Mouse (Mus musculus) stomach, embryonic 16.5 days (tissue): ENCODE results near the gene 4933416C03Rik. TPM values are rescaled to one million over a fixed set of nuclear protein-coding genes. Genes with fewer than 3 reads are reported as not detected.

Source experiments
- ATAC-seq: fragments of 200-750 bp; cut with Nextera tagmentation; 2 replicates; pipeline ENCODE4 v1.8.0; 2017; ENCODE audit warnings: moderate number of reproducible peaks, moderate TSS enrichment; ENCODE audit not compliant: insufficient read depth, low FRiP score
- H3K27ac ChIP-seq: fragments of 300-500 bp; sonication (generic); 2 replicates; pipeline ENCODE4 v1.5.1; 2014; ENCODE audit warnings: low read length
- H3K27me3 ChIP-seq: fragments of 300-500 bp; sonication (generic); 2 replicates; pipeline ENCODE4 v1.6.1; 2014; ENCODE audit warnings: low read length, control low read depth, mixed read lengths; ENCODE audit not compliant: control insufficient read depth, insufficient read depth
- H3K36me3 ChIP-seq: fragments of 300-500 bp; sonication (generic); 2 replicates; pipeline ENCODE4 v1.6.1; 2014; ENCODE audit warnings: low read length; ENCODE audit not compliant: control insufficient read depth, insufficient read depth
- H3K4me1 ChIP-seq: fragments of 300-500 bp; sonication (generic); 2 replicates; pipeline ENCODE4 v1.6.1; 2014; ENCODE audit warnings: low read length, control low read depth, mixed read lengths; ENCODE audit not compliant: control insufficient read depth, insufficient read depth
- H3K4me2 ChIP-seq: fragments of 300-500 bp; sonication (generic); 2 replicates; pipeline ENCODE4 v1.6.1; 2014; ENCODE audit warnings: low read depth, low read length, mixed read lengths
- H3K4me3 ChIP-seq: fragments of 300-500 bp; sonication (generic); replicated peaks from 2 replicates; pipeline ENCODE4 v1.5.1; 2014; ENCODE audit warnings: mild to moderate bottlenecking, low read length
- H3K9ac ChIP-seq: fragments of 300-500 bp; sonication (generic); 2 replicates; pipeline ENCODE4 v1.6.1; 2014; ENCODE audit warnings: low read length
- H3K9me3 ChIP-seq: fragments of 300-500 bp; sonication (generic); replicated peaks from 2 replicates; pipeline ENCODE4 v1.6.1; 2016; ENCODE audit warnings: low read length, control low read depth; ENCODE audit not compliant: control insufficient read depth
- WGBS: fragments of 180-500 bp; shearing (Covaris S2); extraction: QIAGEN DNeasy Blood & Tissue Kit; methylation state at CpG from one replicate; pipeline ENCODE4 v1.1.7; 2014; 5-methylcytosine and 5-hydroxymethylcytosine counted together
- polyA plus RNA-seq: library from polyadenylated mRNA; unstranded; fragments of >200 nt; fragmentation: Nextera tagmentation; extraction: Ambion mirVana; gene quantifications from 2 replicates; pipeline ENCODE4 v1.2.1, GENCODE M21; 2015

4933416C03Rik gene
- not detected in 2 replicates for polyA plus RNA-seq

DNA sequence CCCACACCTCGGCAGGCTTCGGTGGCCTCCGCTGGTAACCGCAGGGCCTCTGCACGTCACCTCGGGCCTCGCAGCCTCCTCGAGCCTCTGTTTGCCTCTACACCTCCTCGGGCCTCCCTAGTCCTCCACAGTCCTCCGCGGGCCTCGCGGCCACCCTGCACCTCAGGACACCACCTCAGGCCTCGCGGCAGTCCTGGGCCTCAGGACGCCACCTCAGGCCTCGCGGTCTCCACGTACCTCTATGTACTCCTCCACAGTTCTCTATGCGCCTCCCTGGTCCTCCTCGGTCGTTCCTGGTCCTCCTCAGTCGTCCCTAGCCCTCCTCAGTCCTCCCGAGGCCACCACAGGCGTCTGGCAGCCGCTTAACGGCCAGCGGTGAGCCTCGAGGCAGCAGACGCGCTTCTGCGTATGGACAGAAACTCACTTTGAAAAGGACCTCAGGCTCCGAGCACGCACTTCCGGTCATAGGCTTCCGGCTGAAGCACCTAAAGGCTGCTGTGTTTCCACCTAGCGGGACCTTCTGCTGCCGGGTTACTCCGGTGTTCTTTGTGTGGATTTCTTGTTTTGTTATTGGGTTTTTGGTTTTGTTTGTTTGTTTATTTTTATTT lies at the start of gene 4933416C03Rik:
Gene 4933416C03Rik (minus strand): TSS at position 51 of the 608 bp plus-strand sequence.
- Histone ChIP-seq H3K9ac (no peak within 1 kb of the TSS), H3K4me1 (no peaks in the 10 kb centered on the region), H3K27me3 (no peaks in the 10 kb centered on the region), H3K4me3 (no peak within 1 kb of the TSS), H3K36me3 (no peaks in the 10 kb centered on the region), H3K4me2 (no peak within 1 kb of the TSS), H3K27ac (no peak within 1 kb of the TSS), H3K9me3 (peaks cover 8% of the 10 kb centered on the region)
- 93% methylated on average over 39 of the region's 39 CpGs for WGBS
- no peak for ATAC-seq

DNA sequence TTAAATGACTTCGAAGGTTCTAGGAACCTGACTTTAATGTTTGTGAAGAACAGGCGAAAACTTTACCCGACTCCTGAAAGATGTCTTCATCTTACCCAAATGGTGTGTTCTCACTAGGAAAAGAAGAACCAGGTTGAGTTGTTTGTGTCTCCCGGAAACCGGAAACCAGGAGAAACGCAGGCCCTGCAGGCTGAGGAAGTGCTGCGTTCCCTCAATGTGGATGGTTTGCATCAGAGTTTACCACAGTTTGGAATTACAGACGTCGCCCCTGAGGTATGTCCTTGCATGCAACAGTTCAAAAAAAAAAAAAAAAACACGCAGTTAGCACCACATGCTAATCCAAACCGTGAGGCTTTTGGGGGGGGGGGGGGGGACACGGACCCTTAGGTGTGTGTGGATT lies 48.6 kb upstream of the 4933416C03Rik start:
- Histone ChIP-seq H3K4me1 (no peaks in the 10 kb centered on the region), H3K36me3 (no peaks in the 10 kb centered on the region), H3K9ac (no peak overlapping the region), H3K27ac (no peak overlapping the region), H3K4me2 (no peak overlapping the region), H3K9me3 (no peaks in the 10 kb centered on the region), H3K4me3 (no peak overlapping the region), H3K27me3 (no peaks in the 10 kb centered on the region)
- ATAC-seq, result no peak
- whole genome bisulfite sequencing, result 74% methylated on average over 10 of the region's 12 CpGs

- Histone ChIP-seq H3K9me3 (no peaks in the 10 kb centered on the region; the same call in 1 of the 2 replicates), H3K27me3 (no peaks in the 10 kb centered on the region), H3K36me3 (no peaks in the 10 kb centered on the region), H3K9ac (no peak overlapping the region), H3K4me2 (no peak overlapping the region), H3K27ac (no peak overlapping the region), H3K4me1 (no peaks in the 10 kb centered on the region), H3K4me3 (no peak overlapping the region)
- no peak for ATAC-seq
- 68% methylated on average over 1 of the region's 1 CpGs for WGBS
Measured at GRCm38 (mm10) chr10:116156699-116157098, 43.0 kb upstream of the 4933416C03Rik start.

DNA sequence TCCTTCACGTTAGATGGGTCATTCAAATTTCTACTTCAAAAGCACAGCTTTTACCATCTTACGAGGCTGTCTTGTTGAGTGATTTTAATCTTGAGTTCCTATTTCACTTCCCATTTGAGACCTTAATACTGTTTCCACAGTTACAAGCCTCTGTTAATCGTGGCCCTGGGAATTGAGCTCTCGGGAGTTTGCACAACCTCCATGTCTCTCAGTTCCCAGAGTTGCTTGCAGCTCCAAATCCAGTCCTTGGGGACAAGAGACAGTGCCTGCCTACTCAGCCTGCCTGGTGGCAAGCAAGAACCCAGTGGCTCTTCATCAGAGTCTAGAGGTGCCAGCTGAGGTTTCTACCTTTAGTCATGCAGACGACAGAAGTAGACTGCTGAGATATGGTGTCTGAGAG lies 41.0 kb upstream of the 4933416C03Rik start:
- Histone ChIP-seq H3K4me1 (no peaks in the 10 kb centered on the region), H3K4me3 (no peak overlapping the region), H3K27ac (no peak overlapping the region), H3K4me2 (no peak overlapping the region), H3K27me3 (no peaks in the 10 kb centered on the region), H3K9ac (no peak overlapping the region), H3K9me3 (no peaks in the 10 kb centered on the region; the same call in 1 of the 2 replicates), H3K36me3 (no peaks in the 10 kb centered on the region)
- no peak for ATAC-seq
- 84% methylated on average over 5 of the region's 5 CpGs for WGBS

GRCm38 (mm10) chr10:116146091-116146490 lies 32.4 kb upstream of the 4933416C03Rik start:
- Histone ChIP-seq H3K27me3 (no peaks in the 10 kb centered on the region; the same call in 1 of the 2 replicates), H3K4me1 (no peaks in the 10 kb centered on the region), H3K9me3 (no peaks in the 10 kb centered on the region), H3K27ac (no peak overlapping the region), H3K9ac (no peak overlapping the region), H3K4me2 (no peak overlapping the region), H3K4me3 (no peak overlapping the region), H3K36me3 (no peaks in the 10 kb centered on the region)
- ATAC-seq, result no peak
- 77% methylated on average over 9 of the region's 9 CpGs for WGBS

DNA sequence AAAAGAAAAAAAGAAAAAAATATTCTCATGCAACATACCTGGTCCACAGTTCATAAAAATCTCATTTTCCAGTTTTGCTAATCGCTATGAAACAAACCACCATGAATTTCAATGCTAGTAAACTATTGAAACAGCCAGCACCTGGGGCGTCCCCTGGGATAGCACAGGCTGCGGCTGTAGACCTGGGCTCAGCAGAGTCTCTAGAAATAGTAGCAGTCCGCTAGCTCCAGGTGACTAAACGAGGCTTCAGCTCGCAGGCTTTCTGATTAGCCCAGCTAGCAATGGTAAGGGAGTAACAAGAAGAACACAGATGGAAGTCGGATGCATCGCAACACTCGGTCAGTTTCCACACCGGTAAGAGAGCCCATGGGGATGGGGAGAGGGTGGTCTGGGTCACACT lies 30.0 kb upstream of the 4933416C03Rik start:
- WGBS, result 90% methylated on average over 10 of the region's 10 CpGs
- Histone ChIP-seq H3K9ac (no peak overlapping the region), H3K4me1 (no peaks in the 10 kb centered on the region), H3K36me3 (no peaks in the 10 kb centered on the region), H3K4me2 (no peak overlapping the region), H3K27ac (no peak overlapping the region), H3K27me3 (no peaks in the 10 kb centered on the region), H3K4me3 (no peak overlapping the region), H3K9me3 (no peaks in the 10 kb centered on the region)
- ATAC-seq, result no peak

DNA sequence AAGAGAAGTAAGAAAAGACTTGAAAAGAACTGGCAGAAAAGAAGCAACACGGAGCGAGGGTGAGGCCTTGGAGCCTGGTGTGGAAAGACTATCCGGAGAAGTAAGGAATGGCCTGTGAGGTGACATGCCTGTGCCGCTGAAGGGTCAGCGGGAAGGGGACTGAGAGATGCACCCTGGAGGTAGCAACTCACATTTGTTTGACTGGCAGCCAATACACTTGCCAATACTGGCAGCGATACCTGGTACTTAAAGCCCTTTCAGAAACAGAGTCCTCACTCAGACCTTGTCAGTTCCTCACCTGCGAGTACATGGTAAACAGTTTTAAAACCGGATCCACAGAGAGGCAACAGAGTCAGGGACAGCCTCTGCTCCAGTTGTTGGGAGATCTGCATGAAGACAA lies 26.5 kb upstream of the 4933416C03Rik start:
- H3K4me1 ChIP-seq, result no peaks in the 10 kb centered on the region
- no peak overlapping the region for H3K4me3 ChIP-seq
- no peak overlapping the region for H3K27ac ChIP-seq
- 85% methylated on average over 8 of the region's 8 CpGs for WGBS
- no peaks in the 10 kb centered on the region for H3K27me3 ChIP-seq
- no peak overlapping the region for H3K9ac ChIP-seq
- H3K36me3 ChIP-seq, result no peaks in the 10 kb centered on the region
- no peak for ATAC-seq
- H3K9me3 ChIP-seq, result no peaks in the 10 kb centered on the region
- H3K4me2 ChIP-seq, result no peak overlapping the region

DNA sequence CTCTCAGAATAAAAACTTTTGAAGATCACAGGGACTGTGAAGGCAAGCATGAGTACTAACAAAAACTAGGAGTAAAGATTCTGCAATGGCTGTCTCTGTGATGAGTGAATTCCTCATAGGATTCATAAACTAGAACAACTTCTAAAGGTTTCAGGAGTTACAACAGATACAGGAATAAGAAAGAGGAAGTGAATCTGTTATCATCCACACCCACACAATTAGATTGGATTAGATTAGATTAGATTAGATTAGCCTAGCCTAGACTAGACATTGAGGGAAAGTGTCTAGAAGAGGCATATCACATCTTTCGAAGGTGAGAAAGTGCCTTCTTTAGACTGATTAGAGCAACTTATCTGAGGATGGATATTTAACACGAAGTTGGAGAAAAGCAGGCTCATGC lies 21.5 kb upstream of the 4933416C03Rik start:
- Histone ChIP-seq H3K4me3 (no peak overlapping the region), H3K27ac (no peak overlapping the region), H3K9me3 (no peaks in the 10 kb centered on the region), H3K9ac (no peak overlapping the region), H3K27me3 (no peaks in the 10 kb centered on the region), H3K36me3 (no peaks in the 10 kb centered on the region), H3K4me2 (no peak overlapping the region), H3K4me1 (no peaks in the 10 kb centered on the region)
- WGBS, result 73% methylated on average over 2 of the region's 2 CpGs
- ATAC-seq, result no peak

GRCm38 (mm10) chr10:116132233-116132632 lies 18.5 kb upstream of the 4933416C03Rik start:
- Histone ChIP-seq H3K4me1 (no peaks in the 10 kb centered on the region), H3K27me3 (no peaks in the 10 kb centered on the region), H3K4me2 (no peak overlapping the region), H3K9ac (no peak overlapping the region), H3K9me3 (no peaks in the 10 kb centered on the region), H3K36me3 (no peaks in the 10 kb centered on the region), H3K27ac (no peak overlapping the region), H3K4me3 (no peak overlapping the region)
- WGBS, result 69% methylated on average over 4 of the region's 4 CpGs
- no peak for ATAC-seq
